Mouse (Mus musculus) kidney, postnatal 0 days (tissue): ENCODE measurements around the gene Klhl12. TPM values are rescaled to one million over a fixed set of nuclear protein-coding genes. Genes with fewer than 3 reads are reported as not detected.
"Not testable (repeated sequence)": the region's sequence is repeated elsewhere in the genome, so short reads cannot be mapped to it uniquely, and the experiment has no call there.

ENCODE experiments used
- ATAC-seq: fragments of 200-750 bp; cut with Nextera tagmentation; replicated peaks from 2 replicates; pipeline ENCODE4 v1.8.0; 2017; ENCODE audit warnings: low read depth, moderate number of reproducible peaks, moderate TSS enrichment, moderate library complexity; ENCODE audit not compliant: low FRiP score
- DNase-seq: peaks from one replicate; pipeline ENCODE4 v3.0.0-alpha.2; 2016; ENCODE audit warnings: low spot score
- H3K27ac ChIP-seq: fragments of 300-500 bp; sonication (generic); 2 replicates; pipeline ENCODE4 v1.5.1; 2014; ENCODE audit warnings: mild to moderate bottlenecking
- H3K27me3 ChIP-seq: fragments of 300-500 bp; sonication (generic); 2 replicates; pipeline ENCODE4 v1.6.1; 2014; ENCODE audit warnings: low read length, mixed read lengths; ENCODE audit not compliant: insufficient read depth
- H3K36me3 ChIP-seq: fragments of 300-500 bp; sonication (generic); 2 replicates; pipeline ENCODE4 v1.6.1; 2014; ENCODE audit warnings: low read length, mixed read lengths; ENCODE audit not compliant: insufficient read depth
- H3K4me1 ChIP-seq: fragments of 300-500 bp; sonication (generic); replicated peaks from 2 replicates; pipeline ENCODE4 v1.6.1; 2014; ENCODE audit warnings: antibody characterized with exemption, low read length, mixed read lengths; ENCODE audit not compliant: insufficient read depth
- H3K4me2 ChIP-seq: fragments of 300-500 bp; sonication (generic); 2 replicates; pipeline ENCODE4 v1.6.1; 2014; ENCODE audit warnings: mild to moderate bottlenecking, low read length, moderate library complexity, mixed read lengths
- H3K4me3 ChIP-seq: fragments of 300-500 bp; sonication (generic); replicated peaks from 2 replicates; pipeline ENCODE4 v1.5.1; 2014; ENCODE audit warnings: low read depth, low read length
- H3K9ac ChIP-seq: fragments of 300-500 bp; sonication (generic); 2 replicates; pipeline ENCODE4 v1.6.1; 2014; ENCODE audit warnings: low read depth, low read length
- H3K9me3 ChIP-seq: fragments of 300-500 bp; sonication (generic); replicated peaks from 2 replicates; pipeline ENCODE4 v1.6.1; 2016; ENCODE audit warnings: low read length, inconsistent platforms, mixed read lengths
- CTCF ChIP-seq: IDR thresholded peaks from 2 replicates; pipeline ENCODE4 v1.5.1; 2016; ENCODE audit warnings: antibody characterized with exemption, low read depth, mild to moderate bottlenecking, moderate library complexity
- WGBS: fragments of 180-500 bp; shearing (Covaris S2); extraction: QIAGEN DNeasy Blood & Tissue Kit; methylation state at CpG from one replicate; pipeline ENCODE4 v1.1.7; 2014; 5-methylcytosine and 5-hydroxymethylcytosine counted together
- polyA plus RNA-seq: library from polyadenylated mRNA; unstranded; fragments of >200 nt; fragmentation: Nextera tagmentation; extraction: Ambion mirVana; gene quantifications from 2 replicates; pipeline ENCODE4 v1.2.1, GENCODE M21; 2015

Klhl12 gene
- polyA plus RNA-seq, 1 experiment from 2014 or later: 17.8 TPM

DNA sequence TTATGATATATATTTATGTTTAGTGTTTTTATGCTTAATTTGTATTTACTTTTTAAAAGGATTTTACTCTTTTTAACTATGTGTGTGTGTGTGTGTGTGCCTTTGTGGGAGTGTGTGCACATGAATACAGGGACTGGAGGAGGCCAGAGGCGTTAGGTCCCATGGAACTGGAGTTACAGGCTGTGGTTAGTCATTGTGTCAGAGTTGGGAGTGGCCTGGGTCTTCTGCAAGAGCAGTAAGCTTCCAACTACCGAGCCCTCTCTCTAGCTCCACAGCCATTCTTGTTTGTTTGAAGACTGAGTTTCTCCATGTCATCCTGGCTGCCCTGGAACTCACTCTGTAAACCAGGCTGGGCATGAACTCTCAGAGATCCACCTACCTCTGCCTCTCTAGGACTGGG is 67.0 kb downstream of the Klhl12 start:
- no peak for TF ChIP-seq CTCF
- DNase-seq (no peak), ATAC-seq (no peak)
- H3K4me3 ChIP-seq: no peak overlapping the region
- no peak overlapping the region for H3K27ac ChIP-seq
- H3K4me1 ChIP-seq: no peaks in the 10 kb centered on the region
- H3K36me3 ChIP-seq: no peaks in the 10 kb centered on the region
- H3K4me2 ChIP-seq: no peak overlapping the region
- H3K9me3 ChIP-seq: no peaks in the 10 kb centered on the region
- H3K9ac ChIP-seq: no peak overlapping the region
- H3K27me3 ChIP-seq: no peaks in the 10 kb centered on the region
- WGBS: 52% methylated on average over 2 of the region's 2 CpGs

- 76% methylated on average over 5 of the region's 5 CpGs for WGBS
- no peaks in the 10 kb centered on the region for H3K4me1 ChIP-seq
- no peaks in the 10 kb centered on the region for H3K9me3 ChIP-seq
- H3K27ac ChIP-seq: no peak overlapping the region
- peak; percentile 56 for TF ChIP-seq CTCF
- no peak overlapping the region for H3K9ac ChIP-seq
- ATAC-seq (no peak), DNase-seq (peak; percentile 50)
- no peaks in the 10 kb centered on the region for H3K27me3 ChIP-seq
- no peak overlapping the region for H3K4me3 ChIP-seq
- no peaks in the 10 kb centered on the region for H3K36me3 ChIP-seq
- no peak overlapping the region for H3K4me2 ChIP-seq
Measured at GRCm38 (mm10) chr1:134524424-134524823, 69.1 kb downstream of the Klhl12 start.

DNA sequence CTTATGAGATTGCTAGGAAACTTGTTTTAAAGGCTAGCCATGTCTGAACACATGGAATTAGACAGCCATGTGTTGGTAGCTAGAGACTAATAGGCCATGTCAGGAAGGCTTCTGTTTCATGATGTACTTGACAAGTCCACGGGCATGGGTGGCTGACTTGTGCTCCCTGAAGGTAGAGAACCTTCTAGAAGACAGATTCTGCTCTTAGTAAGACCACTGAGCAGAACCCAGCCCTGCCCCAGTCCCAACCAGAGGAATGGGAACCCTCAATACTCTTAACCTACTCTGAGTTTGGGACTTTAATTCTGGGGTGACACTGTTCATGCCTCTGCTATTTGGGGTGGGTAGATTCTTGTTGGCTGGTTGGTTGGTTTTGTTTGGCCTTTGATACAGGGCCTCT is 69.7 kb downstream of the Klhl12 start:
- no peaks in the 10 kb centered on the region for H3K9me3 ChIP-seq
- WGBS: 87% methylated on average over 1 of the region's 1 CpGs
- no peak overlapping the region for H3K9ac ChIP-seq
- no peak overlapping the region for H3K4me3 ChIP-seq
- H3K36me3 ChIP-seq: no peaks in the 10 kb centered on the region
- ATAC-seq: no peak
- no peak for TF ChIP-seq CTCF
- H3K27ac ChIP-seq: no peak overlapping the region
- H3K4me2 ChIP-seq: no peak overlapping the region
- DNase-seq: no peak
- no peaks in the 10 kb centered on the region for H3K27me3 ChIP-seq
- H3K4me1 ChIP-seq: no peaks in the 10 kb centered on the region

GRCm38 (mm10) chr1:134526752-134527151 is 71.4 kb downstream of the Klhl12 start:
- Histone ChIP-seq H3K27me3 (no peaks in the 10 kb centered on the region), H3K9ac (no peak overlapping the region), H3K4me2 (no peak overlapping the region), H3K4me3 (no peak overlapping the region), H3K4me1 (no peaks in the 10 kb centered on the region), H3K36me3 (no peaks in the 10 kb centered on the region), H3K27ac (no peak overlapping the region), H3K9me3 (no peaks in the 10 kb centered on the region)
- ATAC-seq: no peak
- WGBS: 71% methylated on average over 6 of the region's 6 CpGs
- no peak for DNase-seq
- TF ChIP-seq CTCF: no peak

DNA sequence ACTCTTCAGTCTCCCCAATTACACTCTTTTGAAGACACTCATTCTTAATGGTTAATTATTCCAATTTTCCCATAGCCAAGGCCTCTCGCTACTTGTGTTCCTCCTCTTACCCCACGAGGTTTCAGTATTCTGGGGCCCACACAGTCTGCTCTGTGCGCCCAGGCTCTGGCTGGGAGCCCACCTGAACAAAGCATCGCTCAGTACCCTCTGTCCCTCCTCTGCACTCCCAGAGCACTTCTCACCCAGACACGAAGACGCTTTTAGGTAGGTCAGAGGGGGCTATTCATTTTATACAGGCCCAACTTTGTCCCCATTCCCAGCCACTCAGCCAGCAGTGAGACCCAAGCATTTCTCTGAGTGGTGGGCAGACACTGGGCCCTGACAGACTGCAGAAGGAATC is 75.3 kb downstream of the Klhl12 start:
- Histone ChIP-seq H3K9me3 (no peaks in the 10 kb centered on the region), H3K36me3 (no peaks in the 10 kb centered on the region), H3K4me2 (no peak overlapping the region), H3K4me1 (no peaks in the 10 kb centered on the region), H3K27me3 (no peaks in the 10 kb centered on the region), H3K4me3 (no peak overlapping the region), H3K9ac (no peak overlapping the region), H3K27ac (no peak overlapping the region)
- ATAC-seq (no peak), DNase-seq (no peak)
- WGBS: 72% methylated on average over 6 of the region's 6 CpGs
- no peak for TF ChIP-seq CTCF

GRCm38 (mm10) chr1:134533710-134534109 is 78.4 kb downstream of the Klhl12 start:
- H3K27me3 ChIP-seq, DNase-seq, H3K4me3 ChIP-seq, H3K27ac ChIP-seq, H3K4me1 ChIP-seq, H3K9me3 ChIP-seq, ATAC-seq, H3K9ac ChIP-seq, H3K36me3 ChIP-seq, H3K4me2 ChIP-seq: not testable (repeated sequence)
- WGBS: 95% methylated on average over 10 of the region's 10 CpGs

DNA sequence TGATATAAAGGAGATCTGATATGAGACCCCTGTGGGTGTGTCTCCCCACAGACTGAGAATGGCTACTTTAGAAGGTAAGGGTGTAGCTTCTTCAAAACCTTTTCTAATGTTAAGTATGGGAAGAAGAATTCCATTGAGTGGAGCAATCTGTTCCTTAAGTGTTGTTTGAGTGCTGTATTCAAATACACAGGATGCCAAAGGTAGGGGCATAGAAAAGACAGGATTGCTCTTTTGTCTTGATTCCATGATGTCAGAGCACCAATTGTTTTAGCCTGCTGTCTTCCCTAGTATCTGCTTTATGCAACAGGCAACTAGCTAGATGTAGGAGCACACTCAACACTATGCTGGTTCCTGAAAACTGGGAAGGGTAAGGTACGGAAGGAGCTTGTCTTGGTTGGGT is 79.7 kb downstream of the Klhl12 start:
- Histone ChIP-seq H3K27ac (no peak overlapping the region), H3K27me3 (no peaks in the 10 kb centered on the region), H3K4me1 (no peaks in the 10 kb centered on the region), H3K4me2 (no peak overlapping the region), H3K9ac (no peak overlapping the region), H3K36me3 (no peaks in the 10 kb centered on the region), H3K4me3 (no peak overlapping the region), H3K9me3 (no peaks in the 10 kb centered on the region)
- DNase-seq (no peak), ATAC-seq (no peak)
- no peak for TF ChIP-seq CTCF
- WGBS: 97% methylated on average over 1 of the region's 1 CpGs
